Mouse (Mus musculus): ENCODE data around the gene Olfr71. TPM values are rescaled to one million over a fixed set of nuclear protein-coding genes. Genes with fewer than 3 reads are reported as not detected.

Olfr71 gene
- polyA plus RNA-seq, 1 experiment, result not detected

GRCm38 (mm10) chr4:43738989-43739674, 29.1 kb upstream of the Olfr71 start:
- Histone ChIP-seq H3K4me3 (ENCODE audit: insufficient read depth, poor library complexity, severe bottlenecking) (no peak overlapping the region), H3K36me3 (ENCODE audit: control insufficient read depth, insufficient read depth) (no peaks in the 10 kb centered on the region)

GRCm38 (mm10) chr4:43737144-43737543, 27.1 kb upstream of the Olfr71 start:
- no peak for TF ChIP-seq CTCF (IDR thresholded peaks at IDR 0.05; ENCODE audit: control insufficient read depth, insufficient read depth, insufficient read length)
- no peak for TF ChIP-seq CEBPB (IDR thresholded peaks at IDR 0.05; ENCODE audit: low read depth)
- no peak for TF ChIP-seq USF1 (IDR thresholded peaks at IDR 0.05; ENCODE audit: low read depth)
- Histone ChIP-seq H3K79me2 (ENCODE audit: control insufficient read depth, insufficient read depth) (no peaks in the 10 kb centered on the region), H3K4me3 (ENCODE audit: insufficient read depth, poor library complexity, severe bottlenecking) (no peak overlapping the region), H3ac (ENCODE audit: control insufficient read depth, insufficient read length, low read depth) (no peak overlapping the region), H3K36me3 (ENCODE audit: control insufficient read depth, insufficient read depth) (no peaks in the 10 kb centered on the region), H3K27me3 (ENCODE audit: control insufficient read depth, insufficient read depth, insufficient read length) (no peaks in the 10 kb centered on the region), H3K79me3 (ENCODE audit: low read depth) (no peaks in the 10 kb centered on the region)

More at GRCm38 (mm10) chr4:43738989-43739674, 29.1 kb upstream of the Olfr71 start:
- Histone ChIP-seq H3K79me3 (ENCODE audit: low read depth) (no peaks in the 10 kb centered on the region), H3ac (ENCODE audit: control insufficient read depth, insufficient read length, low read depth) (no peak overlapping the region), H3K27me3 (ENCODE audit: control insufficient read depth, insufficient read depth, insufficient read length) (no peaks in the 10 kb centered on the region), H3K79me2 (ENCODE audit: control insufficient read depth, insufficient read depth) (no peaks in the 10 kb centered on the region)
- TF ChIP-seq CTCF (IDR thresholded peaks at IDR 0.05; ENCODE audit: control insufficient read depth, insufficient read depth, insufficient read length) (no peak), CEBPB (IDR thresholded peaks at IDR 0.05; ENCODE audit: low read depth) (no peak), MAX (IDR thresholded peaks at IDR 0.05) (no peak), FOSL1 (IDR thresholded peaks at IDR 0.05; ENCODE audit: insufficient read depth, low read length, poor library complexity, severe bottlenecking) (no peak), MYOD1 (IDR thresholded peaks at IDR 0.05; ENCODE audit: control insufficient read depth, insufficient read length, low read depth) (no peak), USF1 (IDR thresholded peaks at IDR 0.05; ENCODE audit: low read depth) (no peak), MYOG (IDR thresholded peaks at IDR 0.05; ENCODE audit: control insufficient read depth, extremely low read depth, insufficient read length) (no peak)

- no peaks in the 10 kb centered on the region for H3K79me3 ChIP-seq (ENCODE audit: low read depth)
- H3ac ChIP-seq (ENCODE audit: control insufficient read depth, insufficient read length, low read depth), result no peak overlapping the region
- H3K79me2 ChIP-seq (ENCODE audit: control insufficient read depth, insufficient read depth), result no peaks in the 10 kb centered on the region
- no peaks in the 10 kb centered on the region for H3K27me3 ChIP-seq (ENCODE audit: control insufficient read depth, insufficient read depth, insufficient read length)
- TF ChIP-seq FOSL1 (IDR thresholded peaks at IDR 0.05; ENCODE audit: insufficient read depth, low read length, poor library complexity, severe bottlenecking) (no peak), MAX (IDR thresholded peaks at IDR 0.05) (no peak), MYOG (IDR thresholded peaks at IDR 0.05; ENCODE audit: control insufficient read depth, extremely low read depth, insufficient read length) (no peak), USF1 (IDR thresholded peaks at IDR 0.05; ENCODE audit: low read depth) (no peak), MYOD1 (IDR thresholded peaks at IDR 0.05; ENCODE audit: control insufficient read depth, insufficient read length, low read depth) (no peak), CEBPB (IDR thresholded peaks at IDR 0.05; ENCODE audit: low read depth) (no peak), CTCF (IDR thresholded peaks at IDR 0.05; ENCODE audit: control insufficient read depth, insufficient read depth, insufficient read length) (no peak)
- no peaks in the 10 kb centered on the region for H3K36me3 ChIP-seq (ENCODE audit: control insufficient read depth, insufficient read depth)
- H3K4me3 ChIP-seq (ENCODE audit: insufficient read depth, poor library complexity, severe bottlenecking), result no peak overlapping the region
These were observed 23.1 kb upstream of the Olfr71 start for GRCm38 (mm10) chr4:43733186-43733585.

- Histone ChIP-seq H3ac (ENCODE audit: control insufficient read depth, insufficient read length, low read depth) (no peak overlapping the region), H3K4me3 (ENCODE audit: insufficient read depth, poor library complexity, severe bottlenecking) (no peak overlapping the region), H3K79me2 (ENCODE audit: control insufficient read depth, insufficient read depth) (no peaks in the 10 kb centered on the region), H3K79me3 (ENCODE audit: low read depth) (no peaks in the 10 kb centered on the region), H3K27me3 (ENCODE audit: control insufficient read depth, insufficient read depth, insufficient read length) (no peaks in the 10 kb centered on the region), H3K36me3 (ENCODE audit: control insufficient read depth, insufficient read depth) (no peaks in the 10 kb centered on the region)
- TF ChIP-seq FOSL1 (IDR thresholded peaks at IDR 0.05; ENCODE audit: insufficient read depth, low read length, poor library complexity, severe bottlenecking) (no peak), CTCF (IDR thresholded peaks at IDR 0.05; ENCODE audit: control insufficient read depth, insufficient read depth, insufficient read length) (no peak), CEBPB (IDR thresholded peaks at IDR 0.05; ENCODE audit: low read depth) (no peak), MAX (IDR thresholded peaks at IDR 0.05) (no peak), MYOD1 (IDR thresholded peaks at IDR 0.05; ENCODE audit: control insufficient read depth, insufficient read length, low read depth) (no peak), USF1 (IDR thresholded peaks at IDR 0.05; ENCODE audit: low read depth) (no peak), MYOG (IDR thresholded peaks at IDR 0.05; ENCODE audit: control insufficient read depth, extremely low read depth, insufficient read length) (no peak)
These were observed 22.1 kb upstream of the Olfr71 start for GRCm38 (mm10) chr4:43732171-43732570.

GRCm38 (mm10) chr4:43730750-43731297, 20.8 kb upstream of the Olfr71 start:
- Histone ChIP-seq H3K79me3 (ENCODE audit: low read depth) (no peaks in the 10 kb centered on the region), H3ac (ENCODE audit: control insufficient read depth, insufficient read length, low read depth) (no peak overlapping the region), H3K4me3 (ENCODE audit: insufficient read depth, poor library complexity, severe bottlenecking) (no peak overlapping the region), H3K27me3 (ENCODE audit: control insufficient read depth, insufficient read depth, insufficient read length) (no peaks in the 10 kb centered on the region), H3K79me2 (ENCODE audit: control insufficient read depth, insufficient read depth) (no peaks in the 10 kb centered on the region), H3K36me3 (ENCODE audit: control insufficient read depth, insufficient read depth) (no peaks in the 10 kb centered on the region)
- TF ChIP-seq MAX (IDR thresholded peaks at IDR 0.05) (no peak), USF1 (IDR thresholded peaks at IDR 0.05; ENCODE audit: low read depth) (no peak), CTCF (IDR thresholded peaks at IDR 0.05; ENCODE audit: control insufficient read depth, insufficient read depth, insufficient read length) (no peak), FOSL1 (IDR thresholded peaks at IDR 0.05; ENCODE audit: insufficient read depth, low read length, poor library complexity, severe bottlenecking) (no peak), MYOD1 (IDR thresholded peaks at IDR 0.05; ENCODE audit: control insufficient read depth, insufficient read length, low read depth) (no peak), CEBPB (IDR thresholded peaks at IDR 0.05; ENCODE audit: low read depth) (no peak), MYOG (IDR thresholded peaks at IDR 0.05; ENCODE audit: control insufficient read depth, extremely low read depth, insufficient read length) (no peak)

Measured in C2C12 (cell line).